Mouse (Mus musculus) heart, postnatal 36 days (tissue): Measurements from ENCODE around the gene Adam15. TPM values are rescaled to one million over a fixed set of nuclear protein-coding genes. Genes with fewer than 3 reads are reported as not detected.

ENCODE experiments used
- DNase-seq, 2 experiments: peaks; one replicate each; pipeline ENCODE4 v3.0.0; 2021 to 2022
- intact Hi-C: fragments of 180-260 bp; cut with DNase I; formaldehyde crosslinking; loops from one replicate; pipeline ENCODE4 v1.15.1; 2025
- total RNA-seq, 2 experiments: library from RNA; stranded (reverse); gene quantifications; 2 replicates each; pipeline ENCODE4 v1.2.3; 2021

The Adam15 gene
- total RNA-seq, 2 experiments from 2014 or later = 56.5 to 62.6 TPM

DNA sequence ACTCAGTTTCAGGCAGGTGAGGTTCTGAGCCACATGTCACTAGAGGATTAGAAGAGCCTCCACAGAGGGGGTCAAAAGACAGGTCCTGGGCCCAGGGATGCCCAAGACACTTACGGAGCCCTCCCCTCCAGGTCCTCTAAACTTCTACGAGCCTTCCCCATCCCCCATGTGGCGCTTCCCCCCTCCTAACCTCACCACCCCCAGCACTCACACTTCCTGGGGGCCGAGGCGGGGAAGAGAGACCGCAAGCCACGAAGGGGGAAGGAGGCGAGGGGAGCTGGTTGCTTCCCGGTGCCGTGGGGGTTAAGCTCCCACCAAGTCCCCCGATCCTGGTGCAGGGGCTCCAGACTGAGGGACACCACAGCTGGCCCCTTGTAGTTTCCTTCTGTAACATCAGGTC is 35.7 kb upstream of the Adam15 start:
- no peak for DNase-seq
- intact Hi-C loops = no loop called here

GRCm38 (mm10) chr3:89384331-89385076 is 34.7 kb upstream of the Adam15 start:
- intact Hi-C loops = no loop called here
- DNase-seq = no peak

DNA sequence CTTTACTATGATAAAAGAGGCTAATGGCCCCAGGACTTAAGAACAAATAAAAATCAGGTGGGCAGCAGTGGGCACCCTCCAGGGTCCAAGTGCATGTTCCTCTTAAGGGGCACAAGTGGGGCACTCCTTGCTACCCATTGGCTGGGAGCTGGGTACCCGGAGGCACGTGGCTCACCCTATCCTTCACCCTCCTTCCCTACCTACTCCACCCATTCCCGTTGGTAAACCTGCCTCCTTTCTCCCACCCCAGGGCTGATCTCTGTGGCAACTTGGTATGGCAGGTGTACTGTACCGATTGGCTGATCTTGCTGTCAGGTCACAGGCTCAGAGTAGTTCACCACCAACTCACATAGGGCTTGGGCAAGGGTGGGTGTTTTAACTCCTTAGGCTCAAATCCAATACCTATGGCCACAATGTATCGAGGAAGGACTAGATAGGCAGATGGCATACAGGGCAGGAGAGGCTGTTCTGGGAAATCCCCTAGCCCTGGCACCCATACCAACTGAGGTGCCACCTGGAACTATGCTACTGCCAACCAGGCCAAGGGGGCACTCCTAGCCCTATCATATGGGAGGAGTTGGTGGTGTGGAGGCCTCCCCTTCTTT is 34.0 kb upstream of the Adam15 start:
- DNase-seq = no peak
- intact Hi-C loops = no loop called here

DNA sequence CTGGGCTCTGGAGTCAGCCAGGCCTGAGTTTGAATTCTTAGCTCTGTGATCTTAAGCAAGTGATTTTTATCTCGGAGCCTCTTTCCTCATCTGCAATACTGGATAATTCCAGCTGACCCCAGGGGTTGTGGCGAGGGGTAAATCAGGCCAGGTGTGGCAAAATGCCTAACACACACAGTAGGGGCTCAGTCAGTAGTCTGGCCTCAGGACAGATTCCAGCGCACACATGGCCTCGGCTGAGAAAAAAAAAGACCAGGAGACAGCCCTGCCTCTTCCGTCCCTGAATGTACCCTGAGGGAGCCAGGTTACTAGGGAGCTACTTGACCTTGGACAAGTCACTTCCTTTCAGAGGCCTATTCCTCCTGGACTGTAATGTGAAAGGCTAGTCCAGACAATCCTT is 33.2 kb upstream of the Adam15 start:
- intact Hi-C loops = no loop called here
- no peak for DNase-seq

DNA sequence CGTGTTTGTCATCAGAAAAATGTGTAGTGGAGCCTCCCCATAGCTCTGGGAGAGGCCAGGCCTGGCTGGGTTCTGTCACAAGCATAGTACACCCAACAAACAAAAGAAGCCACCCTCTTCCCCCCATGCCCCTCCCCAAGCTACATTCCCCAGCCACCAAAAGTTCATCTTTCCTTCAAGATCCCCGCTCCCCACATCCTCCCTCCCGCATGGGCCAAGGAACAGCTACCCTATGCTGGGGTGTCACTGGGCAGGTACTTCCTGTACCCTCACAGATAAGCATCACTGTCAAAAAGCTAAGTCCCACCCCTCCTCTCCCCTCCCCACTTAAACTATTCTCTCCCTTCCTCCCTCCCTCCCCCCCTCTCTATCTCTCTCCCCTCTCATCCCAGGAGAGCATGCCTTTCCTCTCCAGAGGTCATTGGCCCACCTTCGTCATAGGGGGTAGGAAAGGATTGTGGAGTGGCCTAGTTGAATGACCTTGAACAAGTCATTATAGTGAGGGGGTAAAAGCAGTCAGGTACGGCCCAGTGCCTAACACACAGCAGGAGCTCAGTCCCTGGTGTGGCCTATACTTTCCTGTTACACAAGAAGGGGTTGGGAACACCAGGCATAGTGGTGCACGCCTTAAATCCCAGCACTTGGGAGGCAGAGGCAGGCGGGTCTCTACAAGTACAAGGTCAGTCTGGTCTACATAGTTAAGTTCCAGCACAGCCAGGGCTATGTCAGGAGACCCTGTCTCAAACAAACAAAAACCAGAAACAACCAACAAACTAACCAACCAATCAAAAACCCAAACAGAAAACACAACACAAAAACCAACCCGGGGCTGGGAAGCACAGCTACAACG is 32.5 kb upstream of the Adam15 start:
- DNase-seq = no peak

GRCm38 (mm10) chr3:89381233-89381632 is 31.4 kb upstream of the Adam15 start:
- intact Hi-C loops = no loop called here
- DNase-seq = no peak

More for the DNA sequence above, 32.5 kb upstream of the Adam15 start:
- intact Hi-C loops = no loop called here

GRCm38 (mm10) chr3:89380711-89381110 is 30.9 kb upstream of the Adam15 start:
- intact Hi-C loops = no loop called here
- no peak for DNase-seq

GRCm38 (mm10) chr3:89380291-89380690 is 30.5 kb upstream of the Adam15 start:
- intact Hi-C loops = no loop called here
- no peak for DNase-seq

DNA sequence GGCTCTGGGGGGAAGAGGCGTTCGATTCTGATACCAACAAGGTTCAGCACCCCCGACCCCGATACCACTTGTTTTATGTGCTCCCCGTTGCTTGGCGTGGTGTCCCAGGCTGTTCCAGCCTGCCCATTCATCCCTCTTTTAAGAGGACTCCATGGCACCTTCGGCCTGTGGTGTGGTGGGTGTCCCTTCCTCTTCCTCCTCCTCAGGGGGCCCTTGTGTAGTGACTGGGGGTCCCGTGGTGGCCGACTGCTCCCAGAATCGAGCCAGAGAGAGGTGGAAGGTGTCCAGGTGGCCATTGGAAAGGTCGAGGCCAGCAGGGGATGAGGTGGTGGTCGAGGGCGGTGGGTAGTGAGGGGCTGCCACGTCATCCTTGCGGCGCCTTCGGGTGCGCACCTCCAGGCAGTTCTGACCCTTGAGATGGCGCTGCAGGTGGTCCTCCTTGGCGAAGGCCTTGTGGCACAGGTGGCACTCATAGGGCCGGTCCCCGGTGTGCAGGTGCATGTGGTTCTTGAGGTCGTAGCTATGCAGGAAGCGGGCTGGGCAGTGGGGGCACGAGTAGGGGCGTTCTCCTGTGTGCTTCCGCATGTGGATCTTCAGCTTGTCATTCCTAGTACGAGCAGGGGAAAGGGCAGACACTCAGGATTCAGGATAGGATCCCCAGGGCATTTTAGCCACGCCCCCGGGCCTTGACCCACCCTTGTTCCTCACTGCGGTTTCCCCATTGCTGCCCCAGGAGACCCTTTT is 29.8 kb upstream of the Adam15 start:
- intact Hi-C loops = loop anchor here (2.0 kb wide), 1 partner anchor 13 kb away; no protein-coding TSS in a partner anchor
- no peak for DNase-seq

GRCm38 (mm10) chr3:89378394-89379067 is 28.7 kb upstream of the Adam15 start:
- intact Hi-C loops = loop anchor here (1.0 to 2.0 kb wide), 2 partner anchors 14 to 107 kb away; no protein-coding TSS in a partner anchor
- DNase-seq = peak; percentile 72 to 86

GRCm38 (mm10) chr3:89377831-89378230 is 28.0 kb upstream of the Adam15 start:
- DNase-seq = no peak
- intact Hi-C loops = loop anchor here (1.0 to 2.0 kb wide), 2 partner anchors 15 to 107 kb away; no protein-coding TSS in a partner anchor

- DNase-seq = no peak
- intact Hi-C loops = no loop called here
Observed at GRCm38 (mm10) chr3:89373581-89374231, 23.9 kb upstream of the Adam15 start.

DNA sequence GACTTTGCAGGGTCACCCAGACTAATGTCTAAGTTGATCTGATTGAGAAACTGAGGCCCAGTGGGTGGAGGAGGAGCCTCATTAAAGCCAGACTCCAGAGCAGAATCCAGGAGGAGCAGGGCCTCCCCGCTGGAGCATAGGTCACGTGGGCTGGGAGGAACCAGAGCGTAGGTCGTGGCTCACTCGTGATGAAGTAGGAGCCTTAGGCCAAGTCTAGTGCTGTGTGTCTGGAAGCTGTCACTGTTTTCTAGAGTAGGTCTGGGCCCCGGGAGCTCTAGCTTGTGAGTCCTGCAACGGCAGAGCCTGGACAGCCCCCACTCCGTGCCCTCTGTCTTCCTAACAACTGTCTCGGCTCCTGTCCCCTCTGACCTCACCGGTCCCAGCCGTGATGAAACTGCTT is 17.5 kb upstream of the Adam15 start:
- DNase-seq = no peak
- intact Hi-C loops = no loop called here

DNA sequence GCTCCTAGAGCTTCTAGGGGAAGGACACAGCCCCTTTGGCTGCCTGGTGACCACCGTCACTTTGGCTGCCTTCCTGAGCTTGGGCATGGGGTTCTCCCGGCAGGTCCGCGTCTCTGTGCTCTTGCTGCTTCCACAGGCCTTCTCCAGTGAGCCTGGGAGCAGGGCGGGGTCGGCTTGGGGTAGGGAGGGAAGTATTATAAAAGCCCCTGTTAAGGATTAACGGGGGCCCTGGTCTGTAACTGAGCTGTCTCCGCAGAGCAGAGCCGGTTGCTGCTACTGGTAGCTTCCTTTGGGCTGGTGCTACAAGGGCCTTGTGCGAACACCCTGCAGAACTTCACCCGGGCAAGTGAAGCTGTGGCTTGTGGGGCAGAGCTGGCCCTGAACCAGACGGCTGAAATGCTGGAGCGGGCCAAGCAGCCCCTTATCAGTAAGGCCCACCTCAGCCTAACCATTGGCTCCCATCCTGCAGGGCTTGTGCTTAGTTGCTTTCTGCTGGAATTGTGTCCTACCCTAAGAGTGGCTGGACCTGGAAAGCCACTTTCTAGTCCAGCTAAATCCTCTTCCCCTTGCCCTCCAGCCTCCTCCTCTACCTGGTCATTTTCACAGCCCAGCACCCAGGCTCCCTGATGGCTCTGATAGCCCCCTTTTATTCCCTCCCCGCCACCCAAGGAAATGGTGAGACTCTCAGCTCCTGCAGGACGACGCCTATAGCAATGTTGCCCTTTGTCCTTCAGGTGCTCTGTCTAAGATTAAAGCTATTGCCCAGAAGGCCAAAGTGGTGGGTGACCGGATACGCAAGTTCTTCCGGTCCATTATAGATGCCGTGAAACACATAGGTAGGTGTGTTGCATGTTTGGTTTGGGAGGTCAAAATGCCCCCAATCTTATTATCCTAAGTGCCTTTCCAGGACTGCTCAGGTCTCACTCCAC is 16.0 kb upstream of the Adam15 start:
- no peak for DNase-seq
- intact Hi-C loops = no loop called here

DNA sequence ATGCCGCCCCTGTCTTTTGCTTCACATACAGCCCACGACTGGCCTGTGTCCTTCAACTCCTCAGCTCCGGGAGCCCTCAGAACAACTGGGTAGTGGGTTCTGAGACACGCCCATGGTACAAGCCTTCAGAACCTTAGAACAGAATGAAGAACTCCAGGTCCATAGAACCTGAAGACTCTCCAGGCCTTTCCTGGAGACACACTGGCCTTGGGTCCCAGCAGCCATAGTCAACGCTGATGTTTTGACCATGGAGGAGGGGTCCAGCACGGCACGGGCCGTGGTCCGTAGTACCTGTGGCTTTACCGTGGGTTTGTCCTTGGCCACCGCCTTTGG is 15.3 kb upstream of the Adam15 start, which contains the start of gene Dcst1:
Dcst1 (minus strand) TSS at position 101 of the 333 bp plus-strand sequence.
- no peak for DNase-seq
- intact Hi-C loops = no loop called here

DNA sequence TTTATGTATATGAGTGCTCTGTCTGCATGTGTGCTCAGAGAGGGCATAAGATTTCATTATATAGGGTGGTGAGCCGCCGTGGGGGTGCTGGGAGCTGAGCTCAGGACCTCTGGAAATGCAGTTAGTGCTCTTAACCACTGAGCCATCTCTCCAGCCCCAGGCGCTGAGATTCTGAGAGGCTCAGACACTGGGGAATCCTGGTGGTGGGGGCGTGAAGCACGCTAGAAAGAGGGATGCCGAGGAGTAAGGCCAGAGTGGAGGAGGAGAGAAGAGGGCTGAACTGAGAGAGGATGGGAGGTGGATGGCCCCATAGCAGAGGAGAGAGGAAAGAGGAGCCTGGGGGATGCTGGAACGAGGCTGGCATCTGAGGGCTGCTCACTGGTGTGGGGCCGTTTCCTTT is 14.8 kb upstream of the Adam15 start:
- no peak for DNase-seq
- intact Hi-C loops = no loop called here

DNA sequence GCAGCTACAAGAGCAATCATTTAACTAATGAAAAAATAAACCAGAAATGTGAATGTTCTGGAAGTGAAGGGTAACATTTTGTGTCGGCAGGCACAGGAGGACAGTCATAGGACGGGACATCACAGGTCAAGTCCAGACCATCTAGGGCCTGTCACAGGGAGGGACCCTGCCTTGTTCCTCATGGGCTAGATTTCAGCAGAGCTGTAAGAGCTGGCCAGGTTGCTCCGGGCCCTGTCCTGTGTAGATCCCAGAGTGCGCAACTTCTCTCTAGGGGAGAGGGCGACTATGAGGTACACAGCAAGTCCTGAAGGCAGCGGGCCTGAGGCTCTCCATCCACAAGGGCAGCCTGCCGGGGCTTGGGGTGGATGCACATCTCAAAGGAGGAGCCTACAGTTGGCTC is 11.9 kb upstream of the Adam15 start, which contains the start of gene Dcst2:
Dcst2 (plus strand) TSS at position 301 of the 400 bp plus-strand sequence.
- intact Hi-C loops = no loop called here
- DNase-seq = no peak

GRCm38 (mm10) chr3:89360237-89360636 is 10.4 kb upstream of the Adam15 start:
- intact Hi-C loops = no loop called here
- no peak for DNase-seq
